Mouse (Mus musculus): ENCODE measurements around the gene Mat2a.
"Not testable (repeated sequence)": the region's sequence is repeated elsewhere in the genome, so short reads cannot be mapped to it uniquely, and the experiment has no call there.

DNA sequence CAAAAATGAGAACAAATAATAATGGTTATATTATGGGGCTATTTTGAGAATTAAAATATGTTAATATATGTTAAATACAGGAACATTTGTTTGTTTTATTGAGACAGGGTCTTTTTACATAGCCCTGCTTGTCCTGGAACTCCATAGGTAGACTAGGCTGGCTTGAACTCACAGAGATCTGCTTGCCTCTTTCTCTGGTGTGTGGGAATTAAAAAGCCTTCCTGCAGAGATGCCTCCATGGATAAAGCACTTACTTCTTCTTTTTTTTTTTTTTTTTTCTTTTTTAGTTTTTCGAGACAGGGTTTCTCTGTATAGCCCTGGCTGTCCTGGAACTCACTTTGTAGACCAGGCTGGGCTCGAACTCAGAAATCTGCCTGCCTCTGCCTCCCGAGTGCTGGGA, 39.3 kb upstream of the Mat2a start:
- TF ChIP-seq CTCF (IDR thresholded peaks at IDR 0.05; ENCODE audit: borderline replicate concordance, extremely low read depth, insufficient read depth, insufficient read length); POLR2A (IDR thresholded peaks at IDR 0.05; ENCODE audit: borderline replicate concordance, extremely low read depth, insufficient read depth, insufficient read length, poor library complexity, severe bottlenecking): not testable (repeated sequence)

All from brain, embryonic 14.5 days (tissue).